Mouse (Mus musculus): ENCODE results near the gene Rfx4. TPM values are rescaled to one million over a fixed set of nuclear protein-coding genes. Genes with fewer than 3 reads are reported as not detected.

Rfx4 gene
- not detected for polyA plus RNA-seq (2017; shearing (Covaris generic))

DNA sequence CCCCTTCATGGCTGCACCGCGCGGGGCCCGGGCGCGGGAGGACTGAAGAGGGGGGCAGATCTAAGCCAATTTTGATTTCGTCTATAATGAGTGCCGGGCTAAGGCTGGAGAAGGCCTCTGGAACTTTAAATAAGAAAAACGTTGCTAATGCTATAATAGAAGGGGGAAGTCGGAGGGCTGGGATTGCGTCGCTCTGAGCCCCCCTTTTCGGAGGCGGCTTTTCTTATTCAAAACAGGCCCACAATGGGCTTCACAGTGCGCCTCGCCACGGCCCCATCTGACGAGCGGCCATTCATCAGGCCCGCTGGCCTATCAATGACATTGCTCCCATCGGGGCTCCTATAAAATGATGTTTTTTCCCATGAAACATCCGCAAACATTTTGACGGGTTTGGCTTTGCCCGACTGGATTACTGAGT is at the start of gene Rfx4:
Gene Rfx4 (plus strand): TSS at position 277 of the 418 bp plus-strand sequence.

DNA sequence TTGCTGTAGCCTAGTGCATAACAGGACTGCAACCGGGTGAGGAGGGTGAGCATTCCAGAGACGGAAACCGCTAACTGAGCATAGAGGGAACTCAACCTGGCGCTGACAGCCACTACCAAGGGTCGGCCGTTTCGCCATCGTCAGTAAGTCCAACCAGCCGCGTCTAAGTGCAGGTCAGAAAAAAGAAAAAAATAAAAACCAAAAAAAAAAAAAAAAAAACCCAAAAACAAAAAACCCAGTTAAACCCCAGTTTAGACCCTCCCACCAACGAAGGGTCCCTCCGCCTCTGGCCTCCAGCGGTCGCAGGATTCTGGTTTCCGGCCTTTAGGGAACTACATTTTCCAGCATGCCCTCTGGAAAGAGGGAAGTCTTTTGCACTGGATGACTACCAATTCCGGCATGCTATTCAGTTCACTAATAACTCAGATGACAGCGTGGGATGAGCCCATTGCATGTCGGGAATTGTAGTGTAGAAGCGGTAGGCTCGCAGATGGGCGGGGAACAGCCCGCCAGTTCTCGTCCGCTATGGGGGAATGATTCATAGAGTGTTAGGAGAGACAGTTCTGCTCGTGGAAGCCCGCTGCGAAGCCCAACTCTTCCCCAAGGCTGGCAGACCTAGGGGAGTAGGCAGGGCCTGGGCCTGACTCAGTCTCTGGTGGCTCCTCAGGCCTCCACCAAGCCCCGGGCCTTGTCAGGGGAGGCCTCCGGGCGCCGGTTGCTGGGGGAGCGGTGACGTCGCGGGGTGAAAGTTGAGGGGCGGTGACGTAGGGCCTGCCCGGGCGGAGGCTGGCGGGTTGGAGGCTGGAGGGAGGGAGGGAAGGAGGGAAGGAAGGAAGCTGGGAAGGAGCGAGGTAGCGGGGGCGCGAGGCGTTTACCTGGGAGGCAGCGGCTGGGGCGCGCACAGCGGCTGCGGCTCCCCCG is 161.2 kb downstream of the Rfx4 start, which contains the start of gene Ric8b:
Gene Ric8b (plus strand): TSS at position 807 of the 921 bp plus-strand sequence.

Other genes starting within 250 kb of the Rfx4 start
- 0.60 TPM for gene Ckap4, start 222.0 kb upstream of the Rfx4 start, polyA plus RNA-seq (2017; shearing (Covaris generic))
- 481 TPM for gene Tcp11l2, start 179.4 kb upstream of the Rfx4 start, polyA plus RNA-seq (2017; shearing (Covaris generic))
- 32.7 TPM for gene Polr3b, start 133.8 kb upstream of the Rfx4 start, polyA plus RNA-seq (2017; shearing (Covaris generic))
- 14.5 TPM for gene Ric8b, start 161.6 kb downstream of the Rfx4 start, polyA plus RNA-seq (2017; shearing (Covaris generic))